ENCODE assay signal across 10 mouse cellular contexts in genomic region chr17:88629931-88630553, GRCm38 (mm10). TPM values are rescaled to one million over a fixed set of nuclear protein-coding genes. Genes with fewer than 3 reads are reported as not detected.
DNase-seq lines count a peak whose midpoint lies in the region; ATAC-seq and TF ChIP-seq lines count a peak whose summit lies in the region.
"Had no signal": no experiment of that assay in that cellular context is flagged by ENCODE, and none has a peak within 500 bp of the region (broad histone marks: within the 10 kb centered on the region; RNA-seq: fewer than 3 reads in every experiment).

No protein-coding gene starts in this region.

- H3K27me3 ChIP-seq in hindbrain, embryonic 15.5 days, result no peaks in the 10 kb centered on the region
- H3K27me3 ChIP-seq in liver, embryonic 13.5 days, result no peaks in the 10 kb centered on the region
- H3K27me3 ChIP-seq in neural tube, embryonic 14.5 days (ENCODE audit: control insufficient read depth, insufficient read depth, low read length), result no peaks in the 10 kb centered on the region

- no peak overlapping the region for H3K9ac ChIP-seq in hindbrain, embryonic 15.5 days
- no peak overlapping the region for H3K9ac ChIP-seq in liver, embryonic 13.5 days
- H3K9ac ChIP-seq in neural tube, embryonic 14.5 days (replicated peaks; ENCODE audit: low read depth, low read length), result no peak overlapping the region

- H3K27ac ChIP-seq in gastrocnemius, adult 2 months, result peak overlapping the region; percentile 80
- peak overlapping the region; percentile 84 for H3K27ac ChIP-seq in hindbrain, embryonic 15.5 days (replicated peaks)
- peak overlapping the region; percentile 58; the same call in 1 of the 2 replicates for H3K27ac ChIP-seq in liver, embryonic 13.5 days
- H3K27ac ChIP-seq in neural tube, embryonic 14.5 days (ENCODE audit: low read depth, low read length), result peak overlapping the region; percentile 72

- H3K9me3 ChIP-seq in hindbrain, embryonic 15.5 days, result no peaks in the 10 kb centered on the region
- H3K9me3 ChIP-seq in liver, embryonic 13.5 days (replicated peaks), result no peaks in the 10 kb centered on the region
- H3K9me3 ChIP-seq in neural tube, embryonic 14.5 days (ENCODE audit: control insufficient read depth, low read length), result no peaks in the 10 kb centered on the region

- 9% methylated on average over 11 of the region's 11 CpGs for WGBS in hindbrain, embryonic 15.5 days
- 53% methylated on average over 11 of the region's 11 CpGs for WGBS in liver, embryonic 13.5 days (ENCODE audit: insufficient replicate concordance)
- 20% methylated on average over 11 of the region's 11 CpGs for WGBS in neural tube, embryonic 14.5 days

- peaks cover 22% of the 10 kb centered on the region for H3K4me1 ChIP-seq in hindbrain, embryonic 15.5 days (replicated peaks)
- H3K4me1 ChIP-seq in liver, embryonic 13.5 days (replicated peaks), result no peaks in the 10 kb centered on the region
- peaks cover 7% of the 10 kb centered on the region; the same call in 1 of the 2 replicates for H3K4me1 ChIP-seq in neural tube, embryonic 14.5 days (ENCODE audit: control insufficient read depth, insufficient read depth, low read length)

- TF ChIP-seq CTCF in gastrocnemius, adult 2 months (IDR thresholded peaks at IDR 0.05), result peak; percentile 13; the same call in 1 of the 2 replicates

- peak overlapping the region; percentile 46 for H3K4me3 ChIP-seq in gastrocnemius, adult 2 months
- no peak overlapping the region for H3K4me3 ChIP-seq in hindbrain, embryonic 15.5 days
- no peak overlapping the region for H3K4me3 ChIP-seq in liver, embryonic 13.5 days (replicated peaks)
- H3K4me3 ChIP-seq in neural tube, embryonic 14.5 days (ENCODE audit: low read depth, low read length), result no peak overlapping the region

- DNase-seq in left cerebral cortex, postnatal 4 days, result peak; percentile 20
- no peak for DNase-seq in left cerebral cortex, postnatal 25 days (ENCODE audit: low spot score in 2 of 2)
- peak; percentile 68 for DNase-seq in gastrocnemius, adult 2 months
- DNase-seq in liver, embryonic 13.5 days, result no peak
- DNase-seq in layer of hippocampus, adult 11-12 months (ENCODE audit: low spot score), result no peak
- DNase-seq in frontal cortex, postnatal 25 days (ENCODE audit: low spot score in 2 of 2), result no peak

- peak; percentile 63 for ATAC-seq in hindbrain, embryonic 15.5 days (ENCODE audit: low FRiP score, low read depth)
- ATAC-seq in liver, embryonic 13.5 days (ENCODE audit: low read depth), result no peak
- ATAC-seq in neural tube, embryonic 14.5 days (ENCODE audit: low read depth), result peak; percentile 71

- intact Hi-C loops in left cerebral cortex, postnatal 4 days (cut with DNase I), result loop anchor here (10.0 kb wide), 1 partner anchor 65 kb away; no protein-coding TSS in a partner anchor
- intact Hi-C loops in left cerebral cortex, postnatal 25 days (cut with DNase I), result loop anchor here (2.0 kb wide), 1 partner anchor 31 kb away; no protein-coding TSS in a partner anchor
- intact Hi-C loops in gastrocnemius, adult 2 months (cut with DNase I), result loop anchor here (2.0 kb wide), 1 partner anchor 31 kb away; no protein-coding TSS in a partner anchor

- H3K36me3 ChIP-seq in hindbrain, embryonic 15.5 days, result no peaks in the 10 kb centered on the region
- H3K36me3 ChIP-seq in liver, embryonic 13.5 days, result no peaks in the 10 kb centered on the region
- no peaks in the 10 kb centered on the region for H3K36me3 ChIP-seq in neural tube, embryonic 14.5 days (ENCODE audit: control insufficient read depth, insufficient read depth, low read length)

- H3K4me2 ChIP-seq in hindbrain, embryonic 15.5 days, result no peak overlapping the region
- no peak overlapping the region for H3K4me2 ChIP-seq in liver, embryonic 13.5 days
- H3K4me2 ChIP-seq in neural tube, embryonic 14.5 days (ENCODE audit: low read depth, low read length), result no peak overlapping the region; the same call in 1 of the 2 replicates

RNA-seq across cellular contexts. Expression of gene Ston1, which starts 32.6 kb away (rescaled TPM):
- 10 to 100 TPM in 1 of 2 experiments, 1 to 10 TPM in 1; 9.1 to 11.1 TPM for total RNA-seq in left cerebral cortex, postnatal 4 days (2021)
- 1 to 10 TPM; 5.0 to 7.6 TPM for total RNA-seq in left cerebral cortex, postnatal 25 days (2021)
- 10 to 100 TPM in 1 of 2 experiments, 1 to 10 TPM in 1; 5.4 to 14.2 TPM for total RNA-seq in gastrocnemius, adult 2 months (2021)
- 1.7 and 2.0 TPM in 2 replicates for polyA plus RNA-seq in hindbrain, embryonic 15.5 days (2015; fragmentation: Nextera tagmentation; extraction: Ambion mirVana)
- polyA plus RNA-seq in liver, embryonic 13.5 days (2015; fragmentation: Nextera tagmentation; extraction: Ambion mirVana), result 0.98 and 1.0 TPM in 2 replicates
- polyA plus RNA-seq in neural tube, embryonic 14.5 days (2014; fragmentation: Nextera tagmentation; extraction: Ambion mirVana), result 1.8 and 2.7 TPM in 2 replicates
- total RNA-seq: hematopoietic stem cell, adult 5-6 weeks had no signal

RNA-seq across cellular contexts. Expression of gene Gtf2a1l, which starts 38.4 kb away (rescaled TPM):
- under 1 TPM in 1 of 2 experiments, not detected in 1; 0.38 TPM for total RNA-seq in left cerebral cortex, postnatal 4 days (2021)
- under 1 TPM; 0.21 to 0.30 TPM for total RNA-seq in left cerebral cortex, postnatal 25 days (2021)
- total RNA-seq in gastrocnemius, adult 2 months (2021), result not detected
- 0.49 TPM in 1 of 2 replicates, not detected in the other for polyA plus RNA-seq in hindbrain, embryonic 15.5 days (2015; fragmentation: Nextera tagmentation; extraction: Ambion mirVana)
- polyA plus RNA-seq in liver, embryonic 13.5 days (2015; fragmentation: Nextera tagmentation; extraction: Ambion mirVana), result not detected in 2 replicates
- polyA plus RNA-seq in neural tube, embryonic 14.5 days (2014; fragmentation: Nextera tagmentation; extraction: Ambion mirVana), result 0.19 and 0.27 TPM in 2 replicates
- total RNA-seq: hematopoietic stem cell, adult 5-6 weeks; MEL had no signal

Comparison
In these comparisons a context has a peak if more than half of its experiments do, and no peak if none do; other contexts are left out.
1. DNase-seq: peak in left cerebral cortex, postnatal 4 days (single experiment) and gastrocnemius, adult 2 months (single experiment); none in left cerebral cortex, postnatal 25 days (0 of 2), liver, embryonic 13.5 days (single experiment), layer of hippocampus, adult 11-12 months (single experiment) and frontal cortex, postnatal 25 days (0 of 2).
2. Peak in every context shown above with its lines, with median percentiles within 50 percentile points of each other: H3K27ac ChIP-seq.